Mouse (Mus musculus) ovary, postnatal 10 days (tissue): ENCODE results near the gene Gm16181.

Experiments
- DNase-seq: peaks from one replicate; pipeline ENCODE4 v3.0.0; 2022; ENCODE audit warnings: low spot score

Gm16181 gene

DNA sequence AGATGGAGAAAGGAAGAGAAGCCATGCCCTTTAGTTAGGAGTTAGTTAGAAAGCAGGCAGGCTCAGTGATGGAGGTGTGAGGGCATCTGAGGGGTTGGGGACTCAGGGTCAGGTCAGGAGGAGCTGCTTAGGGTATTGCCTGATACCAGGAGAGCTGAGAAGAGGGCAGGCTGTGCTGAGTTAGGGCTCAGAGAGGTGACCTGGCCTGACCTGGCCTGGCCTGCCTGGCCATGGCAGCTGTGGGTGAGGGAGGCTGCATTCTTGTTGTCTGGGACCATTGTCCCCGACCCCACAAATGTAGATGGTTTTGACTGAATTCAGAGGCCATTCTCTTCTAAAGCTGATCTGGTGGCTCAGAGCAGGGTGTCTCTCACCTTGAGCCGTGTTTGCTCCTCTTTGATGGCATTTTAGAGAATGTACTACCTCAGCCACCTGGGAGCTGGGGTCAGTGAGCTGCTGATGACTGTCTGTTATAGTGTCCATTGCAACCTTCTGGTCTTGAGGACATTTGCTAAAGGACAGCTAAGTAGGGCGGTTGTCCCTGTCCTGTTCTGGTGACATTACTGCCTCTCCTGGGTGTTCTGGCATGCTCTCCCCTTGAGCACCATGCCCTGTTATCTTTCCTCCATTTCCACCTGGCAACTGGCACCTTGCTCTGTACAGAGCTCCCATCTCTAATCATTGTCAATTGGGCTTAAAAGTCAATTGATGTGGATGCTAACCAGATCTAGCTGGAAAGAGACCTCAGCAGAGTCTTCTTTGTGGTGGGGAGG, 29.9 kb downstream of the Gm16181 start:
- no peak for DNase-seq

GRCm38 (mm10) chr17:35251162-35251719, 30.6 kb downstream of the Gm16181 start:
- no peak for DNase-seq

GRCm38 (mm10) chr17:35251981-35252380, 31.3 kb downstream of the Gm16181 start:
- DNase-seq: no peak

DNA sequence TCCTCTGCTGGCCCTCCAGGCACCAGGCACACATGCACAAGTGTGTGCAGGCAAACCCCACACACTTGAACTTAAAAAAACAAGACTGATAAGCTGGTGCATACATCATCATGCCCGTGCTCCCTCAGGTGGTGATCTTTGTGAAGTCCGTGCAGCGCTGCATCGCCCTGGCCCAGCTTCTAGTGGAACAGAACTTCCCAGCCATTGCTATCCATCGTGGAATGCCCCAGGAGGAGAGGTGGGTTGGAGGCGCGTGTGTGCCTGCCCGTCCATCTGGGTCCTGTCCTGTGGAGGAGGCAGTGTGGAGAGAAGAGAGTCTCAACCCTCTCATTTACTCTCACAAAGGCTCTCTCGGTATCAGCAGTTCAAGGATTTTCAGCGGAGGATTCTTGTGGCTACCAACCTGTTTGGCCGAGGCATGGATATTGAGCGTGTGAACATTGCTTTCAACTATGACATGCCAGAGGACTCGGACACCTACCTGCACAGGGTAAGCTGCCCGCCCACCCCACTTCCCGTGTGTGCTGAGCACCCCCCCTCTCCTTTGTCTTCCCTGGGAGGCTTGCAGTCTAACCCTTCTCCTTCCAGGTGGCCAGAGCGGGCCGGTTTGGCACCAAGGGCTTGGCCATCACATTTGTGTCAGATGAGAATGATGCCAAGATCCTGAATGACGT, 32.1 kb downstream of the Gm16181 start:
- DNase-seq: no peak

DNA sequence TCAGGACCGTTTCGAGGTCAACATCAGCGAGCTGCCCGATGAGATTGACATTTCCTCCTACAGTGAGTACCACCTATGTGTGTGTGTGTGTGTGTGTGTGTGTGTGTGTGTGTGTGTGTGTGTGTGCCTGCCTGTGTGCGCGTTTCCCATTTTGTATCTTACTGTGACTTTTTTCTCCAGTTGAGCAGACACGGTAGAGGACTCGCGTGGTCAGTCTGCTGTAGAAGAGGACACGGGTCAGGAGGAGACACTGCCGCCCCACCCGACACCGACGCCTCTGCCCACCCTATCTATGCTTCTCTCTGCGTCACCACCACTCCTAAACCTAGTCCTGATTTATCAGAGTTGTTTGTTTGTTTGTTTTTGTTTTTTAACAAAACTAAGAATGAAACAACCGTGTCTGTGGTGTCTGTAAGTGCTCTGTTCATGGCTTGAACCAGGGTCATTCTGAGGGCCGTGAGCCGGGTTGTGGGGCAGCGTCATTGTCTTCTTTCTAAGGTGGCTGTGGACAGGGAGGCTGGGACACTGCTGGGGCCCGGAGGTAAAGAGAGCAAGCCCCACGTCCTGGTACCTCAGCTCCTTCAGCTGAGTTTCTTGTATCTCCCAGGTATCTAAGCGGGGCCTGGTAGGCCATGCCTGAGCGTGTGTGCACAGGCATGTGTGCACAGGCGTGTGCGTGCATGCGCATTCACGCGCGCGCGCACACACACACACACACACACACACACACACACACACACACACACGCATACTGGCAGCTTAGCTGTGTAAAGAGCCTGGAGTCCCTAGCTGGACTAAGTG, 32.9 kb downstream of the Gm16181 start:
- DNase-seq: no peak

DNA sequence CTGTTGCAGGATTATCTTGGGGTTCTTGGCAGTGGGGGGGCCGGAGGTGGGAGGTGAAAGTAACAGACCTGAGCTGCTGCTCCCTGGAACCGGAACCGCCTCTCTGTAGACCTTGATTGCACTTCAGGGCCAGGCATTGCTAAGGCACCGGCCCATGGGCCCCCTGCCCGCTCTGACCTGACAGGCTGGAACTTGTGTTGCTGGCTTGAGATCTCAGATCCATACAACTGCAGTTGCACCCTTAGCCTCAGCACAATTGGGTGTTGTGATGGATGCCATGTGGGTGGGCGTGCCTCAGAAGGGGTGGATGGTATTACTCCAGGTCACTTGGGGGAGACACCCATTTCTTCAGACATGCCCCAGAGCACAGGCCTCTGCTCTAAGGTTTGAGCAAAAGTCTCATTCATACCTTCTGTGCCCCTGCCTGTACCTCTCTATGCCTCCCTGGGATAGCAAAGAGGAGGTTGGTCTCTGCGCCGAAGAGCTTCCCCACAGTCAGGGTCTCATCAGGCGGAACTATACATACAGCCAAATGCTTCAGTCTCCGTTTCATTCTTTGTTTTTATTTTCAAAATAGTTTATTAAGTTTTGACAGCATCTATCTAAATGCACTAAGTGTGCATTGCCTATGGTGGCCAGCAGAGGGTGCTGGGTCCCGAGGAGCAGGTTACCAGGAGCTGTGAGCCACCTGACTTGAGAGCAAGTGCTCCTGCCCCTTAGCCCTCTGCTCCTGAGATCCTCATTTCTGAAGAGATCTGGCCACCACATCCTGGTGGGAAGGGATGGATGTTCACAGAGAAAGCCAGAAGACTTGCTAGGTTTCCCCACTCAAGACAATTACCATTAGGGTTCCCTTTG, 33.8 kb downstream of the Gm16181 start:
- no peak for DNase-seq

- no peak for DNase-seq
These were observed 34.7 kb downstream of the Gm16181 start for GRCm38 (mm10) chr17:35255301-35255700.

DNA sequence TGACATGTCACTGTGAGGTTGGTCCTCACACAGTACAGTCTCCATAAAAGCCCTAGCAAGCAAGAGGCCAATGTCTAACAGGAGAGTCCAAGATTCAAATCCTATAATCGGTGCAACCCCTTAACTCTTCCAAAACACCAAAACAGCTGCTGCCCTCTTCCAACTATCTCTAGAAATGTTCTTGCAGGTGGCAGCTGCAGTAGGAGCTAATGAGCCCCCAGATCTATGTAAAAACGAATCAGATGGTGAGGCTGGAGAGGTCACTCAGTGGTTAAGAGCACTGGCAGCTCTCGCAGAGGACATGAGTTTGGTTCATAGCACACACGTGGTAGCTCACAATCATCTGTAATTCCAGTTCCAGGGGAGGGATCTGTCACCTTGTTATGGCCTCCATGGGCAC, 35.1 kb downstream of the Gm16181 start:
- no peak for DNase-seq

DNA sequence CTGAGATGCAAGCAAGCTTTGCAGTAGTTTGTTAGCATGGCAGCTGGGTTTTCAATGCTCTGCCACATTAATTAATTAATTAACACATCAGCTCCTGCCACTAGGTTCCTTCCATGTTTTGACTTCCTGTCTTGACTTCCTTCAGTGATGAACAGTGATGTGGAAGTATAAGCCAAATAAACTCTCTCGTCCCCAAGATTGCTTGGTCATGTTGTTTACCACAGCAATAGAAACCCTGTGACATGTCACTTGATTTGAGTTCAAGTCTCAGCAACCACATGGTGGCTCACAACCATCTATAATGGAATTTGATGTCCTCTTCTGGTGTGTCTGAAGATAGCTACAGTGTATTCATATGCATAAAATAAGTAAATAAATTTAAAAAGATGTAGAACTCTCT, 36.7 kb downstream of the Gm16181 start:
- no peak for DNase-seq

DNA sequence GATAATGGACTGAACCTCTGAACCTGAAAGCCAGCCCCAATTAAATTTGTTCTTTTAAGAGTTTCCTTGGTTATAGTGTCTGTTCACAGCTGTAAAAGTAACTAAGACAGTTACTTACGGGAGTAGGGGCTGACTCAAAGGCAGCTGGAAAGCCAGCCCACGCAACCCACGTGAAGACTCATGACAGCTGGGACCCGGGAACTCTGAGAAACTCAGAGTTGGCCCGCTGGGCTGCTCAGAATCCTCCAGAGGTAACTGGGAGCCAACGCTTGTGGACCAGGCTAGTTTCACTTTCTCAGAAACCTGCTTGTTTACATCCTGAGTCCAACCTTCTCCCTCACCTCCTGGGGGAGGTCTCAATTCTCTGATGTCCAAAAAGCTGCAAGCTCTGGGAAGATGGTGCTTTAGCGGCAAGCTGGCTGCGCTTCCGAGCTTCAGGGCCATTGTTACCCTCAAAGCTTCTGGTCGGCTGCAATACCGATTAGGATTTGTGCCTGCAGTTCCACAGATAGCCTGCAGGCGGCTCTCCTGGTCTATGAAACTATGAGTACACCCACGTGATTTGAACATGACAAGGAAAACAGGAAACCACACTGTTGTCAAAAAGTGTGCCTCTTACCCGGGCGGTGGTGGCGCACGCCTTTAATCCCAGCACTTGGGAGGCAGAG, 37.3 kb downstream of the Gm16181 start:
- DNase-seq: peak; percentile 67

GRCm38 (mm10) chr17:35258492-35259478, 38.2 kb downstream of the Gm16181 start:
- DNase-seq: no peak

GRCm38 (mm10) chr17:35259621-35260020, 39.0 kb downstream of the Gm16181 start:
- DNase-seq: no peak

GRCm38 (mm10) chr17:35261651-35262050, 41.0 kb downstream of the Gm16181 start:
- no peak for DNase-seq

DNA sequence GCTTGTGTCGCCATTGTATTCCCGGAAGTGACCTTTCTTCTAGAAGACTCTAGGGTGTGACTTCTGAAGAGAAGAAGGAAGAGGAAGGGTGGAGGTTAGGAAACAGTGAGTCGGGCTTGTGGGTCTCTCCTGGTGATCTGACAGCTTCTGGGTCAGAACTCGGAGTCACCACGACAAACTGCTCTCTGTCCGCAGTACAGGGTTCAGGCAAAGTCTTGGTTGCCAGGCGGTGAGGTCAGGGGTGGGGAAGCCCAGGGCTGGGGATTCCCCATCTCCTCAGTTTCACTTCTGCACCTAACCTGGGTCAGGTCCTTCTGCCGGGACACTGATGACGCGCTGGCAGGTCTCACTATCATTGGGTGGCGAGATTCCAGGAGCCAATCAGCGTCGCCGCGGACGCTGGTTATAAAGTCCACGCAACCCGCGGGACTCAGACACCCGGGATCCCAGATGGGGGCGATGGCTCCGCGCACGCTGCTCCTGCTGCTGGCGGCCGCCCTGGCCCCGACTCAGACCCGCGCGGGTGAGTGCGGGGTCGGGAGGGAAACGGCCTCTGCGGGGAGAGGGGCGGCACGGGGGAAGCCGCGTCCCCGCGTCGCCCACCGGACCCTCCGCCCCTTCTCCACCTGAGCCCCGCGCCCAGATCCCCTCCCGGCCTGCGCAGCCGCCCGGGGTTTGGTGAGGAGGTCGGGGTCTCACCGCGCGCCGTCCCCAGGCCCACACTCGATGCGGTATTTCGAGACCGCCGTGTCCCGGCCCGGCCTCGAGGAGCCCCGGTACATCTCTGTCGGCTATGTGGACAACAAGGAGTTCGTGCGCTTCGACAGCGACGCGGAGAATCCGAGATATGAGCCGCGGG, 42.3 kb downstream of the Gm16181 start, which contains the start of gene H2-D1:
TSS of gene H2-D1 (plus strand) at position 67 of the 859 bp plus-strand sequence.
- DNase-seq: peak; percentile 98

- DNase-seq: no peak
These were observed 42.9 kb downstream of the Gm16181 start for GRCm38 (mm10) chr17:35263523-35263883.

DNA sequence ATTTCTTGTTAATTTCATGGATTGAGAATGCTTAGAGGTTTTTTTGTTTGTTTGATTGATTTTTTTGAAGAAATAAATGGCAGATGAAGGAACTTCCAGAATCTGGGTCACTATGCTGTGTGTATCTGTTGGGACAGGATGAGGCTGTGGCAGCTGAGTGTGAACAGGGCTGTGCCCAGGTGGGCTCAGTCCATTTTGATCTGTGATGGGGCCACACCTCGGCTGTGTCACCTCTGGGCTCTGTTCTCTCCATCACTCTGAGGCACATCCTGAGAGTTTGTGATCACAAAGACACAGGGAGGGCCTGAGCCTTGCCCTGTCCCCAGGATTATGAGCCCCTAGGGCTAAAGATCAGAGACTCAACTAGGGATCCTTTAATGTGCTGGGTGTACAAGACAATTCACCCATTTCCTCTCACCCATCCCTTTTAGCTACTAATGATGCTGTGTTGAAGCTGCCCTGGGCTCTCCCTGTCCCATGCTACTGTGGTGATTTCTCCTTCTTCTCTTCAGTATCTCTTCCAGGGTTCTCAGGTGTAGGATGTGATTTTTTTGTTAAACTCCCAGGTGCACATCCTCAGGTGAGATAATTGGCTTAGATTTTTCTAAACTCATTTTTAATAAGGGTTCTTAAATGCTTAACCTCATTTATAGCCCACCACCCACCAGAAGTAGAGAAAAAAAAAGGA, 46.9 kb downstream of the Gm16181 start:
- DNase-seq: no peak

- no peak for DNase-seq
These were observed 49.2 kb downstream of the Gm16181 start for GRCm38 (mm10) chr17:35269653-35270347.
